Mouse (Mus musculus) frontal cortex, postnatal 14 days (tissue): ENCODE data around the gene Hoxc8.

Source experiments
- DNase-seq, 2 experiments: peaks; one replicate each; pipeline ENCODE4 v3.0.0; 2022; ENCODE audit warnings: low spot score in 2 of 2

The Hoxc8 gene

GRCm38 (mm10) chr15:102981379-102982288 is 8.8 kb upstream of the Hoxc8 start:
- DNase-seq: no peak

GRCm38 (mm10) chr15:102983716-102984115 is 6.7 kb upstream of the Hoxc8 start:
- DNase-seq: no peak

- DNase-seq: no peak
Observed at GRCm38 (mm10) chr15:102984521-102984920, 5.9 kb upstream of the Hoxc8 start.

- no peak for DNase-seq
Observed at GRCm38 (mm10) chr15:102984925-102985324, 5.5 kb upstream of the Hoxc8 start.

GRCm38 (mm10) chr15:102987124-102987833 is 3.1 kb upstream of the Hoxc8 start:
- DNase-seq: peak; percentile 52 to 76

GRCm38 (mm10) chr15:102988078-102988477 is 2.3 kb upstream of the Hoxc8 start:
- no peak for DNase-seq

GRCm38 (mm10) chr15:102991782-102992181 is 1.4 kb downstream of the Hoxc8 start:
- DNase-seq: no peak

GRCm38 (mm10) chr15:102992206-102992605 is 1.8 kb downstream of the Hoxc8 start:
- no peak for DNase-seq

GRCm38 (mm10) chr15:102992863-102993262 is 2.5 kb downstream of the Hoxc8 start:
- DNase-seq: no peak

GRCm38 (mm10) chr15:102996548-102996947 is 6.1 kb downstream of the Hoxc8 start:
- no peak for DNase-seq

- DNase-seq: no peak
Observed at GRCm38 (mm10) chr15:102997431-102997830, 7.0 kb downstream of the Hoxc8 start.

- no peak for DNase-seq
Observed at GRCm38 (mm10) chr15:102997939-102998355, 7.5 kb downstream of the Hoxc8 start, which contains the start of gene Hoxc6. TSS of gene Hoxc6 (plus strand) at chr15:102998257.

GRCm38 (mm10) chr15:102998608-102999182 is 8.3 kb downstream of the Hoxc8 start:
- DNase-seq: no peak

- no peak for DNase-seq
Observed at GRCm38 (mm10) chr15:102999183-102999831, 8.9 kb downstream of the Hoxc8 start.

GRCm38 (mm10) chr15:102999955-103000354 is 9.5 kb downstream of the Hoxc8 start:
- no peak for DNase-seq

- no peak for DNase-seq
Observed at GRCm38 (mm10) chr15:103000501-103000901, 10.1 kb downstream of the Hoxc8 start.

- no peak for DNase-seq
Observed at GRCm38 (mm10) chr15:103001370-103001769, 11.0 kb downstream of the Hoxc8 start.

GRCm38 (mm10) chr15:103002156-103002555 is 11.7 kb downstream of the Hoxc8 start:
- DNase-seq: no peak

- no peak for DNase-seq
Observed at GRCm38 (mm10) chr15:103002821-103003448, 12.5 kb downstream of the Hoxc8 start.

GRCm38 (mm10) chr15:103005308-103005707 is 14.9 kb downstream of the Hoxc8 start:
- DNase-seq: no peak

- no peak for DNase-seq
Observed at GRCm38 (mm10) chr15:103005797-103006196, 15.4 kb downstream of the Hoxc8 start.
